Mouse (Mus musculus): ENCODE measurements at regions not wholly inside any gene's neighbourhood (a gene's known extent, or its start where the extent isn't known, plus 50 kb on each side); places are given as distances from the start of the nearest gene placed in this dataset.

GRCm38 (mm10) chr15:42311166-42311565 lies 2177.0 kb downstream of the 9330182O14Rik start:
- no peak for DNase-seq

GRCm38 (mm10) chr15:42320349-42320748 lies 2186.2 kb downstream of the 9330182O14Rik start:
- no peak for DNase-seq

- DNase-seq = no peak
These were observed 2188.8 kb downstream of the 9330182O14Rik start for GRCm38 (mm10) chr15:42322940-42323339.

- DNase-seq = no peak
These were observed 2191.1 kb downstream of the 9330182O14Rik start for GRCm38 (mm10) chr15:42325221-42325620.

- no peak for DNase-seq
These were observed 2194.4 kb downstream of the 9330182O14Rik start for GRCm38 (mm10) chr15:42328535-42328934.

GRCm38 (mm10) chr15:42329742-42330141 lies 2195.6 kb downstream of the 9330182O14Rik start:
- no peak for DNase-seq

- no peak for DNase-seq
These were observed 2199.5 kb downstream of the 9330182O14Rik start for GRCm38 (mm10) chr15:42333642-42334041.

- DNase-seq = no peak
These were observed 2212.0 kb downstream of the 9330182O14Rik start for GRCm38 (mm10) chr15:42346131-42346530.

- no peak for DNase-seq
These were observed 2227.7 kb downstream of the 9330182O14Rik start for GRCm38 (mm10) chr15:42361871-42362270.

- no peak for DNase-seq
These were observed 2230.8 kb downstream of the 9330182O14Rik start for GRCm38 (mm10) chr15:42364979-42365378.

- no peak for DNase-seq
These were observed 2232.6 kb downstream of the 9330182O14Rik start for GRCm38 (mm10) chr15:42366796-42367195.

GRCm38 (mm10) chr15:42369603-42370002 lies 2235.4 kb downstream of the 9330182O14Rik start:
- DNase-seq = no peak

GRCm38 (mm10) chr15:42370044-42370443 lies 2235.9 kb downstream of the 9330182O14Rik start:
- no peak for DNase-seq

GRCm38 (mm10) chr15:42372704-42373286 lies 2238.6 kb downstream of the 9330182O14Rik start:
- no peak for DNase-seq

Measured in lung, postnatal 4 days (tissue).